Mouse (Mus musculus) limb, embryonic 14.5 days (tissue): ENCODE data around the gene Spata33. TPM values are rescaled to one million over a fixed set of nuclear protein-coding genes. Genes with fewer than 3 reads are reported as not detected.
A peak's percentile ranks its signal among the peaks of the same experiment; 100 is the strongest.
"Not testable (repeated sequence)": the region's sequence is repeated elsewhere in the genome, so short reads cannot be mapped to it uniquely, and the experiment has no call there.

Source experiments
- ATAC-seq: fragments of 200-750 bp; cut with Nextera tagmentation; 2 replicates; pipeline ENCODE4 v1.8.0; 2017; ENCODE audit warnings: low read depth, moderate number of reproducible peaks, moderate TSS enrichment; ENCODE audit not compliant: low FRiP score
- DNase-seq: peaks from one replicate; pipeline ENCODE4 v3.0.0-alpha.2; 2015; ENCODE audit warnings: low spot score
- H3K27ac ChIP-seq: fragments of 300-500 bp; sonication (generic); replicated peaks from 2 replicates; pipeline ENCODE4 v1.5.1; 2014; ENCODE audit warnings: low read depth, mild to moderate bottlenecking, low read length, moderate library complexity, mixed read lengths
- H3K27me3 ChIP-seq: fragments of 300-500 bp; sonication (generic); 2 replicates; pipeline ENCODE4 v1.6.1; 2014; ENCODE audit warnings: low read length, mixed read lengths; ENCODE audit not compliant: control insufficient read depth, insufficient read depth
- H3K36me3 ChIP-seq: fragments of 300-500 bp; sonication (generic); 2 replicates; pipeline ENCODE4 v1.6.1; 2014; ENCODE audit warnings: mild to moderate bottlenecking, low read length, moderate library complexity, mixed read lengths; ENCODE audit not compliant: control insufficient read depth, insufficient read depth
- H3K4me1 ChIP-seq: fragments of 300-500 bp; sonication (generic); 2 replicates; pipeline ENCODE4 v1.6.1; 2014; ENCODE audit warnings: antibody characterized with exemption, low read length, mixed read lengths; ENCODE audit not compliant: control insufficient read depth, insufficient read depth
- H3K4me2 ChIP-seq: fragments of 300-500 bp; sonication (generic); replicated peaks from 2 replicates; pipeline ENCODE4 v1.6.1; 2014; ENCODE audit warnings: low read depth, mild to moderate bottlenecking, low read length, moderate library complexity; ENCODE audit not compliant: severe bottlenecking
- H3K4me3 ChIP-seq: fragments of 300-500 bp; sonication (generic); replicated peaks from 2 replicates; pipeline ENCODE4 v1.5.1; 2014; ENCODE audit warnings: low read length
- H3K9ac ChIP-seq: fragments of 300-500 bp; sonication (generic); 2 replicates; pipeline ENCODE4 v1.6.1; 2014; ENCODE audit warnings: mild to moderate bottlenecking, low read depth, low read length, moderate library complexity; ENCODE audit not compliant: severe bottlenecking
- H3K9me3 ChIP-seq: fragments of 300-500 bp; sonication (generic); 2 replicates; pipeline ENCODE4 v1.6.1; 2016; ENCODE audit warnings: low read length; ENCODE audit not compliant: control insufficient read depth
- POLR2A ChIP-seq: fragments of 200-500 bp; IDR thresholded peaks from 2 replicates; pipeline ENCODE4 v1.8.0; 2012; ENCODE audit warnings: inconsistent platforms, mild to moderate bottlenecking, moderate library complexity, borderline replicate concordance; ENCODE audit not compliant: insufficient read depth, insufficient read length; ENCODE audit errors: extremely low read depth
- WGBS: fragments of 180-500 bp; shearing (Covaris S2); extraction: QIAGEN DNeasy Blood & Tissue Kit; methylation state at CpG from one replicate; pipeline ENCODE4 v1.1.7; 2014; 5-methylcytosine and 5-hydroxymethylcytosine counted together
- polyA plus RNA-seq, 2 experiments: library from polyadenylated mRNA; depleted of rRNA in 1 of 2; stranded (reverse) in 1 of 2; unstranded in 1 of 2; fragments of >200 nt; fragmentation: Nextera tagmentation in 1 of 2; extraction: Ambion mirVana in 1 of 2; gene quantifications; 2 replicates each; pipeline versions ENCODE4 v1.2.1 to v1.2.3; 2012 to 2014

Gene Spata33
- polyA plus RNA-seq, 2 experiments = 4.9 to 6.6 TPM

- Histone ChIP-seq H3K36me3 (peaks cover 24% of the 10 kb centered on the region), H3K27me3 (no peaks in the 10 kb centered on the region), H3K9ac (peak within 1 kb of the TSS; percentile 84), H3K9me3 (no peaks in the 10 kb centered on the region), H3K4me1 (peaks cover 7% of the 10 kb centered on the region), H3K4me3 (peak within 1 kb of the TSS; percentile 81), H3K4me2 (peak within 1 kb of the TSS; percentile 83), H3K27ac (peak within 1 kb of the TSS; percentile 78)
- TF ChIP-seq POLR2A = peak; percentile 89; the same call in 1 of the 2 replicates
- ATAC-seq (peak; percentile 89), DNase-seq (peak; percentile 90)
- 3% methylated on average over 59 of the region's 59 CpGs for WGBS
Measured at GRCm38 (mm10) chr8:123224278-123225266, 11.9 kb downstream of the Spata33 start, which contains the start of gene Cdk10. Gene Cdk10, plus strand, starts transcription at chr8:123224842.

GRCm38 (mm10) chr8:123228416-123228815, 15.8 kb downstream of the Spata33 start:
- no peak overlapping the region for H3K4me2 ChIP-seq
- no peak for ATAC-seq
- WGBS = 100% methylated on average over 1 of the region's 1 CpGs

GRCm38 (mm10) chr8:123230326-123230725, 17.7 kb downstream of the Spata33 start:
- DNase-seq, H3K27me3 ChIP-seq, H3K27ac ChIP-seq, H3K4me1 ChIP-seq, H3K4me3 ChIP-seq, H3K9me3 ChIP-seq, H3K9ac ChIP-seq, ATAC-seq, H3K4me2 ChIP-seq: not testable (repeated sequence)
- 85% methylated on average over 9 of the region's 11 CpGs for WGBS
- peaks cover 24% of the 10 kb centered on the region for H3K36me3 ChIP-seq

More at GRCm38 (mm10) chr8:123228416-123228815, 15.8 kb downstream of the Spata33 start:
- TF ChIP-seq POLR2A = no peak
- Histone ChIP-seq H3K9ac (no peak overlapping the region), H3K36me3 (peaks cover 24% of the 10 kb centered on the region), H3K9me3 (no peaks in the 10 kb centered on the region), H3K4me1 (peaks cover 7% of the 10 kb centered on the region), H3K4me3 (no peak overlapping the region), H3K27ac (no peak overlapping the region), H3K27me3 (no peaks in the 10 kb centered on the region)
- no peak for DNase-seq

- no peaks in the 10 kb centered on the region for H3K9me3 ChIP-seq
- H3K27me3 ChIP-seq = peaks cover 16% of the 10 kb centered on the region
- no peak overlapping the region for H3K4me2 ChIP-seq
- H3K36me3 ChIP-seq = peaks cover 24% of the 10 kb centered on the region
- H3K4me3 ChIP-seq = no peak overlapping the region
- DNase-seq = no peak
- 0 out of 2 replicates have a peak, but pooled peaks cover 8% of the 10 kb centered on the region for H3K4me1 ChIP-seq
- ATAC-seq = no peak
- H3K9ac ChIP-seq = no peak overlapping the region
- no peak for TF ChIP-seq POLR2A
- WGBS = 62% methylated on average over 5 of the region's 5 CpGs
- H3K27ac ChIP-seq = no peak overlapping the region
Measured at GRCm38 (mm10) chr8:123231742-123232141, 19.1 kb downstream of the Spata33 start.

- ATAC-seq = no peak
- Histone ChIP-seq H3K27ac (no peak overlapping the region), H3K9ac (no peak overlapping the region; the same call in 1 of the 2 replicates), H3K4me2 (no peak overlapping the region), H3K4me1 (0 out of 2 replicates have a peak, but pooled peaks cover 8% of the 10 kb centered on the region), H3K27me3 (peaks cover 16% of the 10 kb centered on the region), H3K4me3 (no peak overlapping the region), H3K9me3 (no peaks in the 10 kb centered on the region), H3K36me3 (peaks cover 17% of the 10 kb centered on the region)
- WGBS = 23% methylated on average over 7 of the region's 7 CpGs
- no peak for DNase-seq
- no peak for TF ChIP-seq POLR2A
Measured at GRCm38 (mm10) chr8:123232553-123232952, 19.9 kb downstream of the Spata33 start.
